Mouse (Mus musculus): ENCODE measurements around the gene Aftph. TPM values are rescaled to one million over a fixed set of nuclear protein-coding genes. Genes with fewer than 3 reads are reported as not detected.

Aftph gene
- polyA plus RNA-seq (2015; fragmentation: Nextera tagmentation; extraction: Ambion mirVana) = 21.2 and 22.6 TPM in 2 replicates

DNA sequence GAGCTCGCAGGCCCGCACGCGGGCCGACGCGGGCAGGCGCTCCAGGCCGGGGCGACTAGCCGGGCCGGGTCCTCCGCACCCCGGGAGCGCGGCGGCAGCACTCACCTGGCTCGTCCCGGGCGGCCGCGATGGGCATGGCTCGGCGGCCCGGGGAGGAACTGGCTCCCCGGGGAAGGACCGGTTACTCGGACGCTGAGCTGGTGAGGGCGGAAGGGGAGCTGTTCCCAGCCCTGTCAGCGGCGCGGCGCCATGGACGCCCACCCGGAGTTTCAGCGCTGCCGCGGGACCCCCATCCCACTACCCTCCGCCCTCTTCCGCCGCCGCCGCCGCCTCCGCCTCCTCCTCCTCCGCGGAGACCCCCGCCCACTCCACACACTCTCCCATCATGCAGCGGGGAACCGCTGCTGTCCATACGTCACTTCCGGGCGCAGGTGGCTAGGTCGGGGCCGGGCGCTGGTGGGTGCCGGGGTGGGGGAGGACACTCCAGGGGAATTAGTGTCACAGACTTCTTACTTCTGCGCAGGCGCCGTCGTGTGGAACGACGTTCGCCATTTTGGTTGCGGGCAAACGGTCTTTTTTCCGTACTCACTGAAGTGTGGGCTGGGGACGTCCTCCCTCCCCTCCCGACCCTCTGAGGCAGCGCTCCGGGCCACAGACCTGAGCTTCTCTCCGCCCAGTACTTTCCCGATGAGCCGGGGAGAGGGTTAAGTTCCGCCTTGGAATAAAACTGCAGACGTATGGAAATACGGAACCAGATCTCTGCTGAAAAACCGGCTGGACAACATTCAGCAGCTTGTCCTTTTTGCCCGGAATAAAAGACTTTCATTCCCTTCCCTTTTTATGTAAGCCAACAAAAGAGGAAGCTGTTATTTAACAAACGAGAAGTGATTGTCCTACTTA lies at the start of gene Aftph:
Gene Aftph (minus strand): TSS at position 389 of the 900 bp plus-strand sequence.
- Histone ChIP-seq H3K36me3 (ENCODE audit: control insufficient read depth, insufficient read depth, low read length) (no peaks in the 10 kb centered on the region), H3K4me1 (ENCODE audit: control insufficient read depth, insufficient read depth, low read length) (no peaks in the 10 kb centered on the region), H3K27me3 (replicated peaks; ENCODE audit: control insufficient read depth, insufficient read depth, low read length) (no peaks in the 10 kb centered on the region), H3K9me3 (ENCODE audit: control insufficient read depth, low read length) (no peaks in the 10 kb centered on the region), H3K4me3 (ENCODE audit: low read length) (peak within 1 kb of the TSS; percentile 99), H3K27ac (ENCODE audit: low read length) (peak within 1 kb of the TSS; percentile 98), H3K9ac (ENCODE audit: low read depth, low read length) (peak within 1 kb of the TSS; percentile 94), H3K4me2 (ENCODE audit: low read depth, low read length) (peak within 1 kb of the TSS; percentile 78)
- under 1% methylated on average over 69 of the region's 81 CpGs for WGBS
- ATAC-seq = peak; percentile 99

DNA sequence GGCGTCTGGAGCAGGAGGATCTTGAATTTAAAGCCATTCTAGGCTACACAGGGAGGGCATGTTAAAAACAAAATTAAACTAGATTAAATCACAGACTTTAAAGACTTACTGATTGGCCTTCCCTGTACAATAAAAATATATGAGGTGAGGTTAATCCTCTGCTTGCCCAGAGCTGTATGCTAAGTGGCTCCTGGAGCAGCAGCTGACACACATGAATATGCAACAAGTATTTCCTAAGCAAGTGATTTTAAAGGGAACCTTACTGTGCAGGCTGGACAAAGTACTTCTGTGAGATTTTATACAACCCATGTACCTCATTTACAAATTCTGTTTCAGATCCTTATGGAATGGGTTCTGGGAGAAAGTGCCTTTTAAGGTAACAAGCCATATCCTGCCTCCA lies 47.6 kb upstream of the Aftph start:
- no peak overlapping the region for H3K4me3 ChIP-seq (ENCODE audit: low read length)
- ATAC-seq = 0 out of 2 replicates have a peak, but pooled peaks have one; percentile 21
- peaks cover 10% of the 10 kb centered on the region; the same call in 1 of the 2 replicates for H3K4me1 ChIP-seq (ENCODE audit: control insufficient read depth, insufficient read depth, low read length)
- H3K4me2 ChIP-seq (ENCODE audit: low read depth, low read length) = no peak overlapping the region
- no peaks in the 10 kb centered on the region for H3K27me3 ChIP-seq (replicated peaks; ENCODE audit: control insufficient read depth, insufficient read depth, low read length)
- 65% methylated on average over 1 of the region's 1 CpGs for WGBS
- H3K9ac ChIP-seq (ENCODE audit: low read depth, low read length) = no peak overlapping the region
- no peaks in the 10 kb centered on the region for H3K36me3 ChIP-seq (ENCODE audit: control insufficient read depth, insufficient read depth, low read length)
- H3K27ac ChIP-seq (ENCODE audit: low read length) = no peak overlapping the region
- H3K9me3 ChIP-seq (ENCODE audit: control insufficient read depth, low read length) = peaks cover 10% of the 10 kb centered on the region

DNA sequence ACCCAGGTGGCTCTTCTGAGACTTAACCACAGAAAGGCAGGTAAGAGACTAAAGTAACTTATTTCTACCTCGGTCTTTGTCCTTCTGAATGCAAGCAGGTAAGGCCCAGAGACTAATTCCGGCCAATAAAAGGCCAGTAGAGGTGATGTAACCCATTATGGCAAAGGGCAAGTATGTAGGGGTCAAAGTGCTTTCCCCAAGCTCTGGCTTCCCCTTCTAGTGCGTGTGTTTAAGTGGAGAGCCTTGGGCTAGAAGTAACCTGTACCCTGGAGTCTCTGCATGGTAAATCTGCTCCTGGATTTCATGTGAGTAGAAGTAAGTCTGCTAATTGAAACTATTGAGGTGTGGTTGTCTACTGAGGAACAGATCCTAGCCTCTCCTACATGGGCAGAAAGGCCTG lies 46.7 kb upstream of the Aftph start:
- peaks cover 10% of the 10 kb centered on the region for H3K9me3 ChIP-seq (ENCODE audit: control insufficient read depth, low read length)
- ATAC-seq = peak; percentile 54
- peak overlapping the region; percentile 1; the same call in 1 of the 2 replicates for H3K4me3 ChIP-seq (ENCODE audit: low read length)
- H3K4me2 ChIP-seq (ENCODE audit: low read depth, low read length) = peak overlapping the region; percentile 1; the same call in 1 of the 2 replicates
- WGBS = 63% methylated on average over 3 of the region's 3 CpGs
- 0 out of 2 replicates have a peak overlapping the region, but pooled peaks have one; percentile 1 for H3K9ac ChIP-seq (ENCODE audit: low read depth, low read length)
- no peaks in the 10 kb centered on the region for H3K27me3 ChIP-seq (replicated peaks; ENCODE audit: control insufficient read depth, insufficient read depth, low read length)
- peak overlapping the region; percentile 48; the same call in 1 of the 2 replicates for H3K27ac ChIP-seq (ENCODE audit: low read length)
- peaks cover 10% of the 10 kb centered on the region; the same call in 1 of the 2 replicates for H3K4me1 ChIP-seq (ENCODE audit: control insufficient read depth, insufficient read depth, low read length)
- H3K36me3 ChIP-seq (ENCODE audit: control insufficient read depth, insufficient read depth, low read length) = no peaks in the 10 kb centered on the region

DNA sequence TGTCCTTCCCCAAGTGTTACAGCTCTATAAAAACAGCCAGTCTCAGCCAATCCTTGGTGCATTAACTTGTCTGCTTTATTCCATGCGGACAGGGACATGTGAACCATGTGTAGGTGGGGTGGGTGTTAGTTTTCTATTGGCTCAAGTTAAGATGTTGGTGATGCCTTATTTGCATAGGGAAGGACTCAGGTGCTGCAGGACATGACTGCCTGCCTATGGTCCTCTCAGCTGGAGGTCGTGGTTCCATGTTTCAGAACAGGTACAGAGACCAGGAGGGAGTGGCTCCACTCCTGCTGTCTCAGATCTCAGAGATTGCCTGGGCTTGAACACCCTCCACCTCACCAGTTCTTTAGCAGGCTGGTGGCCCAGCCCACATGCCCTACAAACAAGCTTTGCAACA lies 44.8 kb upstream of the Aftph start:
- 63% methylated on average over 2 of the region's 2 CpGs for WGBS
- H3K27me3 ChIP-seq (replicated peaks; ENCODE audit: control insufficient read depth, insufficient read depth, low read length) = no peaks in the 10 kb centered on the region
- H3K4me1 ChIP-seq (ENCODE audit: control insufficient read depth, insufficient read depth, low read length) = 0 out of 2 replicates have a peak, but pooled peaks cover 2% of the 10 kb centered on the region
- H3K36me3 ChIP-seq (ENCODE audit: control insufficient read depth, insufficient read depth, low read length) = no peaks in the 10 kb centered on the region
- no peak for ATAC-seq
- H3K27ac ChIP-seq (ENCODE audit: low read length) = no peak overlapping the region
- H3K9ac ChIP-seq (ENCODE audit: low read depth, low read length) = no peak overlapping the region
- peaks cover 10% of the 10 kb centered on the region for H3K9me3 ChIP-seq (ENCODE audit: control insufficient read depth, low read length)
- H3K4me2 ChIP-seq (ENCODE audit: low read depth, low read length) = no peak overlapping the region
- no peak overlapping the region for H3K4me3 ChIP-seq (ENCODE audit: low read length)

DNA sequence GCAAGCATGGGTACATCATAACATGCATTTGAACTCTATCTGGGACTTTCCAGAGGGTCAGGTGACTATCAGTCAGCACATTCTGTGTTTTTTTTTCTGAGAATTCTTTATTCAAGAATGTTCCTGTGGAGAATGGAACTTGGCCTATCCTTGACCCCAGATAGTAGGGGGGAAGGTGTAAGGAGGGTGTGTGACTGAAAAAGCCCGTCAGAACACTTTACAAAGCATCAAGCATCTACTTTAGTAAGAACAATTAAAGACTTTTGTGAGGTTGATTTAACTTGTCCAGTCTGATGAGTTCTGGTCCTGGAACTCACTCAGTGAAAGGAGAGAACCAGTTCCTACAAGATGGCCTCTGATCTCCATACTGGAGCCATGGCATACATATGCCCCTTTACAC lies 43.8 kb upstream of the Aftph start:
- Histone ChIP-seq H3K9ac (ENCODE audit: low read depth, low read length) (no peak overlapping the region), H3K4me3 (ENCODE audit: low read length) (no peak overlapping the region), H3K9me3 (ENCODE audit: control insufficient read depth, low read length) (peaks cover 10% of the 10 kb centered on the region), H3K4me1 (ENCODE audit: control insufficient read depth, insufficient read depth, low read length) (0 out of 2 replicates have a peak, but pooled peaks cover 2% of the 10 kb centered on the region), H3K4me2 (ENCODE audit: low read depth, low read length) (no peak overlapping the region), H3K27ac (ENCODE audit: low read length) (no peak overlapping the region), H3K36me3 (ENCODE audit: control insufficient read depth, insufficient read depth, low read length) (no peaks in the 10 kb centered on the region), H3K27me3 (replicated peaks; ENCODE audit: control insufficient read depth, insufficient read depth, low read length) (no peaks in the 10 kb centered on the region)
- no peak for ATAC-seq
- 84% methylated on average over 1 of the region's 1 CpGs for WGBS

DNA sequence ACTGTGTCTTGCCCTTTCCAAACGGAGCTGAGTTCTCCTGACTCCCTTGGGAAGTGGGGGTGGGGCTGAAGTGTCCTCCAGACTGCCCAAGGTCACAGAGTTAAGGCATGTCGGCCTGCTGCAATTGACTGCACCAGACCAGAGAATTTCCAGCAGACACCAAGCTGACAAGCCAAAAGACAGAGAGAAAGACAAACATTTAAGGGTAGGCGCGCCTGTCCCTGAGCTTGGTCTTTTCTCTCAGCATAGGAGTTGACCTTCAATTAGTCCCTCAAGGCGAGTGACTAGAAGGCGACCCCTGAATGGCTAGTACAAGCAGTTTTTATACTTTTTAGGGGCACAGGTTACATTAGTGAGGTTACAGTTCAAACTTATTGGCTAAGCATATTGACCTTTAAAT lies 43.4 kb upstream of the Aftph start:
- WGBS = 89% methylated on average over 6 of the region's 6 CpGs
- H3K36me3 ChIP-seq (ENCODE audit: control insufficient read depth, insufficient read depth, low read length) = no peaks in the 10 kb centered on the region
- no peak for ATAC-seq

DNA sequence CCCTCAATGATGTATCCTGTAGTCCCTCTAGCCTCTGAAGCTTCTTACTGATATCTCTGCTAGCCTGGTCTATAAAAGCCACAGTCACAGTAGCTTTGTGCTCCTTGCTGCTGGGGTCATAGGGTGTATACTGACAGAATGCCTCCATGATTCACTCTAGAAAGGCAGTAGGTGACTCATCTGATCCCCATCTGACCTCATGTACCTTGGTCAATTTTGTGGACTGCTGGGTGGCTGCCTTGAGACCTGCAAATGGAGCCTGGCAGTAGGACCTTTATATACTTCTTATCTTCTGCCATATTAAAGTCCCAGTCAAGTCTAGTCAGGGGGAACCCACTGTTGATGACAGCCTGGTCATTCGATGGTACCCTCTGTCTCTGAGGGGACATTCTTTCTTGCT lies 42.1 kb upstream of the Aftph start:
- no peak for ATAC-seq
- 87% methylated on average over 1 of the region's 1 CpGs for WGBS
- Histone ChIP-seq H3K27me3 (replicated peaks; ENCODE audit: control insufficient read depth, insufficient read depth, low read length) (no peaks in the 10 kb centered on the region), H3K36me3 (ENCODE audit: control insufficient read depth, insufficient read depth, low read length) (no peaks in the 10 kb centered on the region), H3K4me1 (ENCODE audit: control insufficient read depth, insufficient read depth, low read length) (no peaks in the 10 kb centered on the region), H3K27ac (ENCODE audit: low read length) (no peak overlapping the region), H3K4me2 (ENCODE audit: low read depth, low read length) (no peak overlapping the region), H3K9me3 (ENCODE audit: control insufficient read depth, low read length) (peaks cover 10% of the 10 kb centered on the region), H3K9ac (ENCODE audit: low read depth, low read length) (no peak overlapping the region), H3K4me3 (ENCODE audit: low read length) (no peak overlapping the region)

More for the DNA sequence above, 43.4 kb upstream of the Aftph start:
- Histone ChIP-seq H3K27ac (ENCODE audit: low read length) (no peak overlapping the region), H3K4me3 (ENCODE audit: low read length) (no peak overlapping the region), H3K4me1 (ENCODE audit: control insufficient read depth, insufficient read depth, low read length) (0 out of 2 replicates have a peak, but pooled peaks cover 2% of the 10 kb centered on the region), H3K27me3 (replicated peaks; ENCODE audit: control insufficient read depth, insufficient read depth, low read length) (no peaks in the 10 kb centered on the region), H3K9me3 (ENCODE audit: control insufficient read depth, low read length) (peaks cover 10% of the 10 kb centered on the region), H3K9ac (ENCODE audit: low read depth, low read length) (no peak overlapping the region), H3K4me2 (ENCODE audit: low read depth, low read length) (no peak overlapping the region)

DNA sequence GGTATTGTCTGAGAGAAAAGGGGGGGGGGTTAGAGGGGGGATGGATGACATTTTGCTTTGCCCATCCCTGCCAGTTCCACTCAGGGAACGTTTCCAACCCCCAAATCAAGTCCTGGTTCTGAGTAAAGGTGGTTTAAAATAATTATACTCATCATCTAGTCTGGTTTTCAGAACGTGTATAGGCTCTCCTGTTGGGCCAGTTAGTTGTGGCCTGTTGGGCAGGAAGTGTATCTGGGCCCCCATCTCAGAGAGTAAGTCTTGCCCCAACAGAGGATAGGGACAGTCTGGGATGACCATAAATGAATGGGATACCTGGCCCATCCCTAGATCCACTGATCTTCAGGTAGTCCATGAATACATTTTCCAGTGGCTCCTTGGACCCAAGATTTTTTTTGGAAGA lies 41.2 kb upstream of the Aftph start:
- Histone ChIP-seq H3K9me3 (ENCODE audit: control insufficient read depth, low read length) (peaks cover 10% of the 10 kb centered on the region), H3K4me3 (ENCODE audit: low read length) (no peak overlapping the region), H3K4me1 (ENCODE audit: control insufficient read depth, insufficient read depth, low read length) (no peaks in the 10 kb centered on the region), H3K27me3 (replicated peaks; ENCODE audit: control insufficient read depth, insufficient read depth, low read length) (no peaks in the 10 kb centered on the region), H3K36me3 (ENCODE audit: control insufficient read depth, insufficient read depth, low read length) (no peaks in the 10 kb centered on the region), H3K27ac (ENCODE audit: low read length) (no peak overlapping the region), H3K9ac (ENCODE audit: low read depth, low read length) (no peak overlapping the region), H3K4me2 (ENCODE audit: low read depth, low read length) (no peak overlapping the region)
- no peak for ATAC-seq
- WGBS = 69% methylated on average over 2 of the region's 2 CpGs

DNA sequence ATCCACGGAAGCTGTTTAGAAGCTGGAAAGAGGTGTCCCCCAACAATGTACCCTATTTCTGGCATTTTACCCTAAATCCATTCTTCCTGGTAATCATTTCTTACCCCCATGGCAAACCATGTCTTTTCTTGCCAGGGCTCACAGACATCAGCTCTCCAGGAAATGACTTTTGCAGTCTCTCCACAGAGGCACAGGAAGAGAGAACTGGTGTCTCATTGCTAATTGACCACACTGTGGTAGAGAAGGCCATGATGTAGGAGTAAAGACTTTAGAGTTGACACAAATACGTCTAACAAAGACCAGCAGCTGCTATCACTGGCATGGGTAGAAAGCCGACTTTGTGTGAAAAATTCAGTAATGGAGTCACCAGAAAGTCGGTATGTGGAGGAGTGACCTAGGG lies 38.9 kb upstream of the Aftph start:
- H3K4me2 ChIP-seq (ENCODE audit: low read depth, low read length) = no peak overlapping the region
- no peak overlapping the region for H3K4me3 ChIP-seq (ENCODE audit: low read length)
- WGBS = 80% methylated on average over 4 of the region's 4 CpGs
- H3K4me1 ChIP-seq (ENCODE audit: control insufficient read depth, insufficient read depth, low read length) = no peaks in the 10 kb centered on the region
- H3K27ac ChIP-seq (ENCODE audit: low read length) = no peak overlapping the region
- H3K9ac ChIP-seq (ENCODE audit: low read depth, low read length) = no peak overlapping the region
- ATAC-seq = no peak
- H3K9me3 ChIP-seq (ENCODE audit: control insufficient read depth, low read length) = peaks cover 10% of the 10 kb centered on the region
- no peaks in the 10 kb centered on the region for H3K36me3 ChIP-seq (ENCODE audit: control insufficient read depth, insufficient read depth, low read length)
- H3K27me3 ChIP-seq (replicated peaks; ENCODE audit: control insufficient read depth, insufficient read depth, low read length) = no peaks in the 10 kb centered on the region

All from intestine, embryonic 16.5 days (tissue).